Mouse (Mus musculus): ENCODE measurements around the gene Ppp1r14b. TPM values are rescaled to one million over a fixed set of nuclear protein-coding genes. Genes with fewer than 3 reads are reported as not detected.

The Ppp1r14b gene
- polyA plus RNA-seq, 1 experiment = 151 TPM

DNA sequence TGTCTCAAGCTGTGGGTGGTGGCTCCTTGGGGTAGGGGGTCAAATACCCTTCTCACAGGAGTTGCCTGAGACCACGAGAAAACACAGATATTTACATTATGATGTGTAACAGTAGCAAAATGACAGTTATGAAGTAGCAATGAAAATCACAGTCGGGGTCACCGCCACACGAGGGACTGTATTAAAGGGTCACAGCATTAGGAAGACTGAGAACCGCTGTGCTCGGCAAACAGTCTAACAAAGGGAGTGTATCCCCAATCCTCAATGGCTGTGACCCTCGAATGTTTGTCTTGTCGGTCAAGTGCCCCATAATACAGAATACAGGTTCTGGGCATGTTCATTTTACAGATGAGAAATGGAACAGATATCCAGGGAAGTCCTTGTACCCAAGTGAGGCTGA, 19.2 kb downstream of the Ppp1r14b start:
- H3K4me1 ChIP-seq (ENCODE audit: control insufficient read depth, insufficient read depth, low read length) = no peaks in the 10 kb centered on the region
- H3K27me3 ChIP-seq (ENCODE audit: control insufficient read depth, insufficient read depth, low read length, poor library complexity, severe bottlenecking) = no peaks in the 10 kb centered on the region
- H3K27ac ChIP-seq (ENCODE audit: insufficient read depth, low read length) = no peak overlapping the region
- TF ChIP-seq CTCF (IDR thresholded peaks at IDR 0.05; ENCODE audit: low read depth, low read length) (no peak), EP300 (IDR thresholded peaks at IDR 0.05; ENCODE audit: insufficient read depth, low read depth, low read length) (no peak), POLR2A (IDR thresholded peaks at IDR 0.05; ENCODE audit: insufficient read depth, low read length) (no peak)
- no peaks in the 10 kb centered on the region; the same call in 1 of the 2 replicates for H3K9me3 ChIP-seq (replicated peaks; ENCODE audit: control insufficient read depth, insufficient read depth, low read length, poor library complexity, severe bottlenecking)
- H3K9ac ChIP-seq (ENCODE audit: low read depth, poor library complexity, severe bottlenecking) = no peak overlapping the region
- no peak overlapping the region for H3K4me3 ChIP-seq (ENCODE audit: low read depth, low read length)
- no peaks in the 10 kb centered on the region for H3K36me3 ChIP-seq (ENCODE audit: control insufficient read depth, insufficient read depth, low read length, poor library complexity, severe bottlenecking)

DNA sequence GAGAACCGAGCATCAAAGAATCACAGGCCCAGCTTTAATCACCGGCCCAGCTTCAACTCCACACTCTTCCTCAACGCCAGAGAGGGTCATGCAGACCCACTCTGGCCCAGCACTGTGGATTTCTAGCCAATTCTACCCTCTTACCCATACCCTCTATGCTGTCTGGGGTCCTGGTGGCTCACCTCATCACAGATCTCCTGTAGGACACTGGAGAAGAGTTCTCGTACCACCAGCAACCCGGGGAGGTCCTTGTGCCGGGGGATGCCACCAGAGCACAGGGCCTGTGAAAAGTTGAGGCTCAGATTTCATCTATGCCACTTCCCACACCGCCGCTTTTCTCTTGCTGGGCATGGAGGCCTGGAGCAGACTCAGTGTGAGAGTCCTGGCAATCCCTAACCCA, 19.7 kb downstream of the Ppp1r14b start:
- H3K9me3 ChIP-seq (replicated peaks; ENCODE audit: control insufficient read depth, insufficient read depth, low read length, poor library complexity, severe bottlenecking) = no peaks in the 10 kb centered on the region; the same call in 1 of the 2 replicates
- no peak overlapping the region for H3K9ac ChIP-seq (ENCODE audit: low read depth, poor library complexity, severe bottlenecking)
- TF ChIP-seq CTCF (IDR thresholded peaks at IDR 0.05; ENCODE audit: low read depth, low read length) (no peak), POLR2A (IDR thresholded peaks at IDR 0.05; ENCODE audit: insufficient read depth, low read length) (no peak), EP300 (IDR thresholded peaks at IDR 0.05; ENCODE audit: insufficient read depth, low read depth, low read length) (no peak)
- no peak overlapping the region for H3K27ac ChIP-seq (ENCODE audit: insufficient read depth, low read length)
- H3K27me3 ChIP-seq (ENCODE audit: control insufficient read depth, insufficient read depth, low read length, poor library complexity, severe bottlenecking) = no peaks in the 10 kb centered on the region
- H3K36me3 ChIP-seq (ENCODE audit: control insufficient read depth, insufficient read depth, low read length, poor library complexity, severe bottlenecking) = no peaks in the 10 kb centered on the region
- H3K4me3 ChIP-seq (ENCODE audit: low read depth, low read length) = no peak overlapping the region
- H3K4me1 ChIP-seq (ENCODE audit: control insufficient read depth, insufficient read depth, low read length) = no peaks in the 10 kb centered on the region

- Histone ChIP-seq H3K36me3 (ENCODE audit: control insufficient read depth, insufficient read depth, low read length, poor library complexity, severe bottlenecking) (no peaks in the 10 kb centered on the region), H3K27ac (ENCODE audit: insufficient read depth, low read length) (no peak overlapping the region), H3K4me3 (ENCODE audit: low read depth, low read length) (peak overlapping the region; percentile 64), H3K4me1 (ENCODE audit: control insufficient read depth, insufficient read depth, low read length) (no peaks in the 10 kb centered on the region), H3K9me3 (replicated peaks; ENCODE audit: control insufficient read depth, insufficient read depth, low read length, poor library complexity, severe bottlenecking) (no peaks in the 10 kb centered on the region; the same call in 1 of the 2 replicates), H3K9ac (ENCODE audit: low read depth, poor library complexity, severe bottlenecking) (peak overlapping the region; percentile 72), H3K27me3 (ENCODE audit: control insufficient read depth, insufficient read depth, low read length, poor library complexity, severe bottlenecking) (no peaks in the 10 kb centered on the region)
- TF ChIP-seq EP300 (IDR thresholded peaks at IDR 0.05; ENCODE audit: insufficient read depth, low read depth, low read length) = no peak
- no peak for TF ChIP-seq CTCF (IDR thresholded peaks at IDR 0.05; ENCODE audit: low read depth, low read length)
- no peak for TF ChIP-seq POLR2A (IDR thresholded peaks at IDR 0.05; ENCODE audit: insufficient read depth, low read length)
Measured at GRCm38 (mm10) chr19:6995255-6995991, 20.7 kb downstream of the Ppp1r14b start.

- H3K9ac ChIP-seq (ENCODE audit: low read depth, poor library complexity, severe bottlenecking) = peak within 1 kb of the TSS; percentile 72
- no peak for TF ChIP-seq CTCF (IDR thresholded peaks at IDR 0.05; ENCODE audit: low read depth, low read length)
- no peak for TF ChIP-seq EP300 (IDR thresholded peaks at IDR 0.05; ENCODE audit: insufficient read depth, low read depth, low read length)
- peak; percentile 35 for TF ChIP-seq POLR2A (IDR thresholded peaks at IDR 0.05; ENCODE audit: insufficient read depth, low read length)
- H3K4me3 ChIP-seq (ENCODE audit: low read depth, low read length) = peak within 1 kb of the TSS; percentile 81
- no peak within 1 kb of the TSS for H3K27ac ChIP-seq (ENCODE audit: insufficient read depth, low read length)
- no peaks in the 10 kb centered on the region for H3K36me3 ChIP-seq (ENCODE audit: control insufficient read depth, insufficient read depth, low read length, poor library complexity, severe bottlenecking)
- no peaks in the 10 kb centered on the region for H3K27me3 ChIP-seq (ENCODE audit: control insufficient read depth, insufficient read depth, low read length, poor library complexity, severe bottlenecking)
- H3K4me1 ChIP-seq (ENCODE audit: control insufficient read depth, insufficient read depth, low read length) = no peaks in the 10 kb centered on the region
- no peaks in the 10 kb centered on the region; the same call in 1 of the 2 replicates for H3K9me3 ChIP-seq (replicated peaks; ENCODE audit: control insufficient read depth, insufficient read depth, low read length, poor library complexity, severe bottlenecking)
Measured at GRCm38 (mm10) chr19:6996006-6996405, 21.2 kb downstream of the Ppp1r14b start, which contains the start of the genes Nudt22 and Trpt1. Gene Nudt22 (minus strand): TSS chr19:6996117. Gene Trpt1 (plus strand): TSS chr19:6996131.

DNA sequence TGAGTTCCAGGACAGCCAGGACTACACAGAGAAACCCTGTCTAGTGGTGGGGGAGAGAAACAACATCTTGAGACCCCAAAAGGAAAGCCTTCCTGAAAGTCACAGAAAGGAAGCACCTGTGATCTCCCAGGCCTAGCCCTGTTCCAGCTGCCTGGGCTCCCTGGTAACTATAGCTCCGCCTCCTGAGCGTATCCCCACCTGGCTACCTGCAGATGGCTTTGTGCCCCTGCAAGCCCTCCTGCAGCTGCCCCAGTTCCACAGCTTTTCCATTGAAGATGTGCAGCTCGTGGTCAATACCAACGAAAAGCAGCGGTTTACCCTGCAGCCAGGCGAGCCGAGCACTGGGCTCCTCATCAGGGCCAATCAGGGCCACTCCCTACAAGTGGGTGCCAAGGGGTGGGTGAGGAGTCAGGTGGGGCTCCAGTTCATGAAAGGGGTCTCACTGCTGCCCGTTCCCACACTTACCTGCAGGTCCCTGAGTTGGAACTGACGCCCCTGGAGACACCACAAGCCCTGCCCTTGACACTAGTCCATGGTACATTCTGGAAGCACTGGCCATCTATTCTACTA, 23.0 kb downstream of the Ppp1r14b start:
- Histone ChIP-seq H3K9ac (ENCODE audit: low read depth, poor library complexity, severe bottlenecking) (no peak overlapping the region), H3K27ac (ENCODE audit: insufficient read depth, low read length) (no peak overlapping the region), H3K9me3 (replicated peaks; ENCODE audit: control insufficient read depth, insufficient read depth, low read length, poor library complexity, severe bottlenecking) (no peaks in the 10 kb centered on the region; the same call in 1 of the 2 replicates), H3K36me3 (ENCODE audit: control insufficient read depth, insufficient read depth, low read length, poor library complexity, severe bottlenecking) (no peaks in the 10 kb centered on the region), H3K27me3 (ENCODE audit: control insufficient read depth, insufficient read depth, low read length, poor library complexity, severe bottlenecking) (no peaks in the 10 kb centered on the region), H3K4me3 (ENCODE audit: low read depth, low read length) (no peak overlapping the region), H3K4me1 (ENCODE audit: control insufficient read depth, insufficient read depth, low read length) (no peaks in the 10 kb centered on the region)
- no peak for TF ChIP-seq EP300 (IDR thresholded peaks at IDR 0.05; ENCODE audit: insufficient read depth, low read depth, low read length)
- no peak for TF ChIP-seq CTCF (IDR thresholded peaks at IDR 0.05; ENCODE audit: low read depth, low read length)
- no peak for TF ChIP-seq POLR2A (IDR thresholded peaks at IDR 0.05; ENCODE audit: insufficient read depth, low read length)

Measured in ES-Bruce4 (cell line).